ENCODE assay signal across 8 mouse cellular contexts in genomic region chr19:6970460-6971085, GRCm38 (mm10). TPM values are rescaled to one million over a fixed set of nuclear protein-coding genes. Genes with fewer than 3 reads are reported as not detected.
A peak's percentile ranks its signal among the peaks of the same experiment; 100 is the strongest.
DNase-seq lines count a peak whose midpoint lies in the region; ATAC-seq and TF ChIP-seq lines count a peak whose summit lies in the region.
"Had no signal": no experiment of that assay in that cellular context is flagged by ENCODE, and none has a peak within 500 bp of the region (broad histone marks: within the 10 kb centered on the region; RNA-seq: fewer than 3 reads in every experiment).

No protein-coding gene starts in this region.

- DNase-seq in kidney, postnatal 0 days (ENCODE audit: low spot score) = no peak
- no peak for DNase-seq in kidney, postnatal 14 days
- no peak for DNase-seq in forebrain, postnatal 0 days
- no peak for DNase-seq in layer of hippocampus, adult 9-10 months (ENCODE audit: low spot score)
- DNase-seq: cerebellum, postnatal 36 days had no signal

- no peak for TF ChIP-seq CTCF in kidney, postnatal 0 days (IDR thresholded peaks at IDR 0.05; ENCODE audit: low read depth)
- TF ChIP-seq CTCF in forebrain, postnatal 0 days (IDR thresholded peaks at IDR 0.05; ENCODE audit: low read depth) = no peak

- H3K4me3 ChIP-seq in kidney, postnatal 0 days (replicated peaks; ENCODE audit: low read depth, low read length) = no peak overlapping the region
- H3K4me3 ChIP-seq in forebrain, postnatal 0 days (ENCODE audit: low read depth, low read length) = no peak overlapping the region
- no peak overlapping the region for H3K4me3 ChIP-seq in midbrain, embryonic 15.5 days

- no peak overlapping the region for H3K9ac ChIP-seq in kidney, postnatal 0 days (ENCODE audit: low read depth, low read length)
- no peak overlapping the region for H3K9ac ChIP-seq in forebrain, postnatal 0 days
- H3K9ac ChIP-seq in midbrain, embryonic 15.5 days = no peak overlapping the region

- 0 out of 2 replicates have a peak overlapping the region, but pooled peaks have one; percentile 20 for H3K27ac ChIP-seq in kidney, postnatal 0 days
- H3K27ac ChIP-seq in forebrain, postnatal 0 days (ENCODE audit: low read depth, low read length) = no peak overlapping the region
- no peak overlapping the region for H3K27ac ChIP-seq in midbrain, embryonic 15.5 days

- peaks cover 26% of the 10 kb centered on the region for H3K4me1 ChIP-seq in kidney, postnatal 0 days (replicated peaks; ENCODE audit: insufficient read depth, low read length)
- 0 out of 2 replicates have a peak, but pooled peaks cover 3% of the 10 kb centered on the region for H3K4me1 ChIP-seq in forebrain, postnatal 0 days (ENCODE audit: insufficient read depth)
- peaks cover 17% of the 10 kb centered on the region for H3K4me1 ChIP-seq in midbrain, embryonic 15.5 days

- peak overlapping the region; percentile 67 for H3K4me2 ChIP-seq in kidney, postnatal 0 days (ENCODE audit: low read length)
- H3K4me2 ChIP-seq in forebrain, postnatal 0 days (ENCODE audit: low read depth) = peak overlapping the region; percentile 39
- H3K4me2 ChIP-seq in midbrain, embryonic 15.5 days = peak overlapping the region; percentile 37; the same call in 1 of the 2 replicates

- no peak for ATAC-seq in kidney, postnatal 0 days (replicated peaks; ENCODE audit: low FRiP score, low read depth)
- ATAC-seq in activated CD4-positive, CD25-positive, alpha-beta regulatory T cell, adult 4 months = peak; percentile 16
- no peak for ATAC-seq in forebrain, postnatal 0 days
- no peak for ATAC-seq in midbrain, embryonic 15.5 days (replicated peaks)
- no peak for ATAC-seq in megakaryocyte progenitor cell, adult 5-6 weeks (replicated peaks; ENCODE audit: poor library complexity)

- 0 out of 2 replicates have a peak, but pooled peaks cover 9% of the 10 kb centered on the region for H3K36me3 ChIP-seq in kidney, postnatal 0 days (ENCODE audit: insufficient read depth, low read length)
- no peaks in the 10 kb centered on the region for H3K36me3 ChIP-seq in forebrain, postnatal 0 days (ENCODE audit: insufficient read depth)
- H3K36me3 ChIP-seq in midbrain, embryonic 15.5 days (replicated peaks) = no peaks in the 10 kb centered on the region

- H3K9me3 ChIP-seq in kidney, postnatal 0 days (replicated peaks; ENCODE audit: low read length) = no peaks in the 10 kb centered on the region
- no peaks in the 10 kb centered on the region for H3K9me3 ChIP-seq in forebrain, postnatal 0 days (ENCODE audit: low read length)
- no peaks in the 10 kb centered on the region for H3K9me3 ChIP-seq in midbrain, embryonic 15.5 days

- WGBS in kidney, postnatal 0 days = 25% methylated on average over 11 of the region's 11 CpGs
- WGBS in forebrain, postnatal 0 days = 17% methylated on average over 11 of the region's 11 CpGs
- WGBS in midbrain, embryonic 15.5 days = 22% methylated on average over 11 of the region's 11 CpGs

- no peaks in the 10 kb centered on the region for H3K27me3 ChIP-seq in kidney, postnatal 0 days (ENCODE audit: insufficient read depth, low read length)
- H3K27me3 ChIP-seq in forebrain, postnatal 0 days (ENCODE audit: insufficient read depth, low read length) = no peaks in the 10 kb centered on the region
- H3K27me3 ChIP-seq in midbrain, embryonic 15.5 days (replicated peaks) = peaks cover 22% of the 10 kb centered on the region

RNA-seq across cellular contexts. Expression of gene Ppp1r14b, which starts 4.2 kb away (rescaled TPM):
- 144 and 174 TPM in 2 replicates for polyA plus RNA-seq in kidney, postnatal 0 days (2015; fragmentation: Nextera tagmentation; extraction: Ambion mirVana)
- polyA plus RNA-seq in activated CD4-positive, CD25-positive, alpha-beta regulatory T cell, adult 4 months (2017; shearing (Covaris generic)) = 10 to 100 TPM; 14.2 to 26.1 TPM
- total RNA-seq in forebrain, postnatal 0 days (2014; rRNA removed) = 226 and 269 TPM in 2 replicates
- 201 and 269 TPM in 2 replicates for polyA plus RNA-seq in forebrain, postnatal 0 days (2015; fragmentation: Nextera tagmentation; extraction: Ambion mirVana)
- polyA plus RNA-seq in midbrain, embryonic 15.5 days (2015; fragmentation: Nextera tagmentation; extraction: Ambion mirVana) = 188 and 196 TPM in 2 replicates
- total RNA-seq in megakaryocyte progenitor cell, adult 5-6 weeks (2015) = 190 and 236 TPM in 2 replicates
- total RNA-seq in megakaryocyte progenitor cell, adult 5-6 weeks (2017) = 131 and 141 TPM in 2 replicates

RNA-seq across cellular contexts. Expression of gene Plcb3, which starts 5.7 kb away (rescaled TPM):
- 24.6 and 28.5 TPM in 2 replicates for polyA plus RNA-seq in kidney, postnatal 0 days (2015; fragmentation: Nextera tagmentation; extraction: Ambion mirVana)
- 1 to 10 TPM; 3.2 to 5.1 TPM for polyA plus RNA-seq in activated CD4-positive, CD25-positive, alpha-beta regulatory T cell, adult 4 months (2017; shearing (Covaris generic))
- total RNA-seq in forebrain, postnatal 0 days (2014; rRNA removed) = 12.8 and 13.1 TPM in 2 replicates
- polyA plus RNA-seq in forebrain, postnatal 0 days (2015; fragmentation: Nextera tagmentation; extraction: Ambion mirVana) = 7.3 and 10.0 TPM in 2 replicates
- polyA plus RNA-seq in midbrain, embryonic 15.5 days (2015; fragmentation: Nextera tagmentation; extraction: Ambion mirVana) = 11.3 TPM in 2 replicates
- total RNA-seq in megakaryocyte progenitor cell, adult 5-6 weeks (2015) = 5.0 and 6.8 TPM in 2 replicates
- total RNA-seq in megakaryocyte progenitor cell, adult 5-6 weeks (2017) = 7.3 and 7.6 TPM in 2 replicates

RNA-seq across cellular contexts. Expression of gene Fkbp2, which starts 9.7 kb away (rescaled TPM):
- polyA plus RNA-seq in kidney, postnatal 0 days (2015; fragmentation: Nextera tagmentation; extraction: Ambion mirVana) = 128 and 129 TPM in 2 replicates
- polyA plus RNA-seq in activated CD4-positive, CD25-positive, alpha-beta regulatory T cell, adult 4 months (2017; shearing (Covaris generic)) = 10 to 100 TPM; 54.3 to 76.4 TPM
- total RNA-seq in forebrain, postnatal 0 days (2014; rRNA removed) = 23.5 and 26.8 TPM in 2 replicates
- 102 and 106 TPM in 2 replicates for polyA plus RNA-seq in forebrain, postnatal 0 days (2015; fragmentation: Nextera tagmentation; extraction: Ambion mirVana)
- polyA plus RNA-seq in midbrain, embryonic 15.5 days (2015; fragmentation: Nextera tagmentation; extraction: Ambion mirVana) = 120 and 126 TPM in 2 replicates
- total RNA-seq in megakaryocyte progenitor cell, adult 5-6 weeks (2015) = 123 and 129 TPM in 2 replicates
- total RNA-seq in megakaryocyte progenitor cell, adult 5-6 weeks (2017) = 176 and 181 TPM in 2 replicates

RNA-seq across cellular contexts. Expression of gene Vegfb, which starts 16.9 kb away (rescaled TPM):
- polyA plus RNA-seq in kidney, postnatal 0 days (2015; fragmentation: Nextera tagmentation; extraction: Ambion mirVana) = 52.8 and 56.6 TPM in 2 replicates
- polyA plus RNA-seq in activated CD4-positive, CD25-positive, alpha-beta regulatory T cell, adult 4 months (2017; shearing (Covaris generic)) = 1 to 10 TPM; 2.5 to 2.6 TPM
- 24.9 and 28.4 TPM in 2 replicates for total RNA-seq in forebrain, postnatal 0 days (2014; rRNA removed)
- 52.8 and 64.6 TPM in 2 replicates for polyA plus RNA-seq in forebrain, postnatal 0 days (2015; fragmentation: Nextera tagmentation; extraction: Ambion mirVana)
- 46.7 and 47.9 TPM in 2 replicates for polyA plus RNA-seq in midbrain, embryonic 15.5 days (2015; fragmentation: Nextera tagmentation; extraction: Ambion mirVana)
- 30.4 and 33.1 TPM in 2 replicates for total RNA-seq in megakaryocyte progenitor cell, adult 5-6 weeks (2015)
- total RNA-seq in megakaryocyte progenitor cell, adult 5-6 weeks (2017) = 11.6 and 13.6 TPM in 2 replicates

RNA-seq across cellular contexts. Expression of gene Dnajc4, which starts 21.8 kb away (rescaled TPM):
- polyA plus RNA-seq in kidney, postnatal 0 days (2015; fragmentation: Nextera tagmentation; extraction: Ambion mirVana) = 30.7 and 32.1 TPM in 2 replicates
- 10 to 100 TPM; 44.8 to 46.0 TPM for polyA plus RNA-seq in activated CD4-positive, CD25-positive, alpha-beta regulatory T cell, adult 4 months (2017; shearing (Covaris generic))
- 15.1 and 20.2 TPM in 2 replicates for total RNA-seq in forebrain, postnatal 0 days (2014; rRNA removed)
- polyA plus RNA-seq in forebrain, postnatal 0 days (2015; fragmentation: Nextera tagmentation; extraction: Ambion mirVana) = 20.7 and 24.8 TPM in 2 replicates
- 24.1 and 25.6 TPM in 2 replicates for polyA plus RNA-seq in midbrain, embryonic 15.5 days (2015; fragmentation: Nextera tagmentation; extraction: Ambion mirVana)
- total RNA-seq in megakaryocyte progenitor cell, adult 5-6 weeks (2015) = 10.2 and 11.5 TPM in 2 replicates
- total RNA-seq in megakaryocyte progenitor cell, adult 5-6 weeks (2017) = 8.6 and 17.8 TPM in 2 replicates
